Mouse (Mus musculus): ENCODE data around the gene Hfm1. TPM values are rescaled to one million over a fixed set of nuclear protein-coding genes. Genes with fewer than 3 reads are reported as not detected.

Hfm1 gene
- polyA plus RNA-seq (2014; fragmentation: Nextera tagmentation; extraction: Ambion mirVana) = 3.8 and 4.7 TPM in 2 replicates

DNA sequence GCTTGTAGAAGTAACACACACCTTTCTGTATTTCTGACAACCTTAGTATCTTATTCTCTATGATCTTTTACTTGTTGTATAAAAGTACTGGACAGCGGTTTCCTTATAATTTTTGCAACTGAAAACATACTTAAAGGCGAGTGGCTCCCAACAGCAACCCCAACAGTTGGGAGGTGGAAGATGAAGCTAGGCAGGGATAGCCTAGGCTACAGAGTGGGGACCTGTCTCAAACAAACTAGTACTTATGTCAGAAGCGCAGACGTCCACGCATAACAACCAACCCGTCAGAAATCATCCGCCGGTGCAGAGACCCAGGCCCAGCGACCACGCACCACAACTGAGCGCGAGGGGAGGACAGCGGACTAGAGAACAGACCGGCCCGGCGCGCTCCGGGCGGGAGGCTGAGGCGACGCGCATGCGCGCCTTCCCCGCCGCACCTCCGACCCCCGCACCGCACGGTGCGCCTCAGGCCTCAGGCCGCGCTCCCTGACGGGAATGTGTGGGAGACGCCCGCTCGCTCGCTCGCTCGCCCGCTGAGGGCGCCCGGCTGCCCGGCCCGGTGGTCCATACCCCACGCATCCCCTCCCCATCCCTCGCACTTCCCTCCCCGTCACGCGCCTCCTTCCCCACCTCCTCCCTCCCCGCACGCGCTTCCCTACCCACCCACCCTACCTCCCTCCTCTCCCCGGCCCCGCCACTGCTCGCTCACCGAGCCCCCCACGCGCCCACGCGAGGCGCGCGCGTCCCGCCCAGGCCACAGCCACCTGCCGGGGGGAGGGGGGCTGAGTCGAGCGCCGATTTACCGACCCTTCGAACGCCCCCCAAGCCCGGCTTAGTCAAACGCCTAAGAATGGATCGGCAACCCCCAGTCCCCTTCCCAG, at the start of gene Hfm1:
TSS of gene Hfm1 (minus strand) at position 834 of the 881 bp plus-strand sequence.
- Histone ChIP-seq H3K9me3 (ENCODE audit: control insufficient read depth, low read length) (no peaks in the 10 kb centered on the region), H3K4me1 (ENCODE audit: control insufficient read depth, insufficient read depth, low read length) (no peaks in the 10 kb centered on the region), H3K4me3 (ENCODE audit: low read depth, low read length) (peak within 1 kb of the TSS; percentile 61), H3K36me3 (ENCODE audit: control insufficient read depth, insufficient read depth, low read length) (no peaks in the 10 kb centered on the region), H3K9ac (ENCODE audit: low read length) (peak within 1 kb of the TSS; percentile 82), H3K27ac (ENCODE audit: low read depth, low read length) (peak within 1 kb of the TSS; percentile 70), H3K27me3 (ENCODE audit: control insufficient read depth, insufficient read depth, low read length) (no peaks in the 10 kb centered on the region), H3K4me2 (ENCODE audit: low read depth) (peak within 1 kb of the TSS; percentile 74)
- WGBS = 1% methylated on average over 42 of the region's 76 CpGs
- DNase-seq (ENCODE audit: low spot score) (peak; percentile 86), ATAC-seq (ENCODE audit: insufficient read depth, low FRiP score, low TSS enrichment) (peak; percentile 96)

DNA sequence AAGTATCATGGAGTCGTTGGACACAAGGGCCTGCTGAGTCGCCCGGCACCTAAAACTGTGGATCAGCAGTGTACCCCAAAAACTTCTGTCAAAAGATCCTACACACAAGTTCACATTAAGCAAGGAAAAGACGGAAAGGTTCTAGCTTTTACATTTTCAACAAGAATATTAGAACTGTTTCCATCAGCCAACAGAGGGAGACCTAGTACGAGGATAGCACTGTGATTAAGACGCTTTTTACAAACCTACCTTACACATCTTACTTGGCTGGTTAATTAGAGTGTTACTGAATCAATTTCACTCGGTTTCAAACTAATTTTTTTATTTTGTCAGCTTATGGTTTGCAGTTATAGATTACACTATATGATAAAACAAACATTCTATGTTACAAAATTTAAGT, 47.8 kb upstream of the Hfm1 start:
- Histone ChIP-seq H3K4me3 (ENCODE audit: low read depth, low read length) (no peak overlapping the region), H3K9ac (ENCODE audit: low read length) (no peak overlapping the region), H3K4me1 (ENCODE audit: control insufficient read depth, insufficient read depth, low read length) (no peaks in the 10 kb centered on the region), H3K4me2 (ENCODE audit: low read depth) (no peak overlapping the region), H3K27ac (ENCODE audit: low read depth, low read length) (no peak overlapping the region), H3K36me3 (ENCODE audit: control insufficient read depth, insufficient read depth, low read length) (peaks cover 13% of the 10 kb centered on the region), H3K9me3 (ENCODE audit: control insufficient read depth, low read length) (no peaks in the 10 kb centered on the region), H3K27me3 (ENCODE audit: control insufficient read depth, insufficient read depth, low read length) (no peaks in the 10 kb centered on the region)
- no peak for ATAC-seq (ENCODE audit: insufficient read depth, low FRiP score, low TSS enrichment)
- DNase-seq (ENCODE audit: low spot score) = no peak
- WGBS = 90% methylated on average over 7 of the region's 7 CpGs

DNA sequence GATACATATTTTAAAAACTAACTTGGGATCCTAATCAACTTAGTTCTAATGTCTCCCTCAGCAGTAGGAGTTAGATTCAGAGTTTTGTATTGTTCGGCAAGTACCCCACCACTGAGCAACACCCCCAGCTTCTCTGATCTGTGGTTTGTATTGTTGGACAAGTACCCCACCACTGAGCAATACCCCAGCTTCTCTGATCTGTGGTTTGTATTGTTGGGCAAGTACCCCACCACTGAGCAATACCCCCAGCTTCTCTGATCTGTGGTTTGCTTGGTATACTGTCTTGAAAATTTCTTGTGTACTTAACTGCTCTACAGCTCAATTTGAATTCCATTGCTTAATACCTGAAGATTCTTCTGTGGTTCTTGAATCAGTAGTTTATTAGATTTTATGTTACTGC, 41.5 kb upstream of the Hfm1 start:
- Histone ChIP-seq H3K4me2 (ENCODE audit: low read depth) (no peak overlapping the region), H3K9me3 (ENCODE audit: control insufficient read depth, low read length) (no peaks in the 10 kb centered on the region), H3K9ac (ENCODE audit: low read length) (no peak overlapping the region), H3K27ac (ENCODE audit: low read depth, low read length) (no peak overlapping the region), H3K36me3 (ENCODE audit: control insufficient read depth, insufficient read depth, low read length) (no peaks in the 10 kb centered on the region; the same call in 1 of the 2 replicates), H3K27me3 (ENCODE audit: control insufficient read depth, insufficient read depth, low read length) (no peaks in the 10 kb centered on the region), H3K4me1 (ENCODE audit: control insufficient read depth, insufficient read depth, low read length) (peaks cover 4% of the 10 kb centered on the region), H3K4me3 (ENCODE audit: low read depth, low read length) (no peak overlapping the region)
- ATAC-seq (ENCODE audit: insufficient read depth, low FRiP score, low TSS enrichment) = no peak
- WGBS = 77% methylated on average over 1 of the region's 1 CpGs
- no peak for DNase-seq (ENCODE audit: low spot score)

DNA sequence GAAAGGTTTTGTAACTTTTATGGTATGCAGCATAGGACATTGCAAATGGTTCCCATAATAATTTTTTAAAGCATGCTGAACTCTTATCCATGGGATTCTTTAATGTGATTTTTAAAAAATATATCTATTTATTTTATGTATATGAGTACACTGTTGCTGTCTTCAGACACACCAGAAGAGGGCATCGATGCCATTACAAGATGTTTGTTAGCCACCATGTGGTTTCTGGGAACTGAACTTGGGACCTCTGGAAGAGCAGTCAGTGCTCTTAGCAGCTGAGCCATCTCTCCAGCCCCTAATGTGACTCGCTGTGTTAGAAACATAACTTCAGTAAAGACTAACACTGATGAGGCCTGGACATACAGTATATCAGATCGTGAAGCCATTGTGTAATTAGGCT, 40.3 kb upstream of the Hfm1 start:
- 97% methylated on average over 3 of the region's 3 CpGs for WGBS

DNA sequence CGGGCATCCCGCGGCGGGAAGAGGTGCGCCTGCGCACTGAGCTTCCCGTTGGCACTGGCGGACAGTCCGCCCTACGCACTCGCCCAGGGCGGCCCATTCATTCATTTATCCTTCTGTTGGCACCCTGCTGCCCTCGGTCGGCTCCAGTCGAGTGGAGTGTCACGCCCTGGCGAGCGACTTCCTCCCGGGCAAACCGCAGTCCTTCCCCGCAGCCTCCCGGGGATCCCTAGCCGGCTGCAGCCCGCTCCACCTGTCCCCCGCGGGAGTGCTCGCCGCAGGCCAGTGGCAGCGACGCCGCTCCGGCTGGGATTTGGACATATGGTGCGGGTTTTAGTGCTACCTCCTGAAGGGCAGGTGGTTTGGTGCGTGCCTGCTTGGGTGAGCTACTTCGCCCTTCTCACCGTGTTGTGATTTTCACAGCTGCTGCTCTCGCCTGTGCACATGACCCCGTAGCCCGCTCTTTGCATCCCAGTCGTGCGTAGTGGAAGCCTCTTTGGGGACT, 38.4 kb upstream of the Hfm1 start:
- H3K4me1 ChIP-seq (ENCODE audit: control insufficient read depth, insufficient read depth, low read length) = peaks cover 4% of the 10 kb centered on the region
- peak overlapping the region; percentile 63 for H3K27ac ChIP-seq (ENCODE audit: low read depth, low read length)
- no peaks in the 10 kb centered on the region for H3K9me3 ChIP-seq (ENCODE audit: control insufficient read depth, low read length)
- no peaks in the 10 kb centered on the region; the same call in 1 of the 2 replicates for H3K36me3 ChIP-seq (ENCODE audit: control insufficient read depth, insufficient read depth, low read length)
- peak overlapping the region; percentile 70 for H3K4me2 ChIP-seq (ENCODE audit: low read depth)
- H3K9ac ChIP-seq (ENCODE audit: low read length) = peak overlapping the region; percentile 82
- no peak for DNase-seq (ENCODE audit: low spot score)
- peak overlapping the region; percentile 83 for H3K4me3 ChIP-seq (ENCODE audit: low read depth, low read length)
- no peaks in the 10 kb centered on the region for H3K27me3 ChIP-seq (ENCODE audit: control insufficient read depth, insufficient read depth, low read length)
- under 1% methylated on average over 41 of the region's 41 CpGs for WGBS
- ATAC-seq (ENCODE audit: insufficient read depth, low FRiP score, low TSS enrichment) = peak; percentile 87

More for the DNA sequence above, 40.3 kb upstream of the Hfm1 start:
- no peak for DNase-seq (ENCODE audit: low spot score)
- H3K9ac ChIP-seq (ENCODE audit: low read length) = no peak overlapping the region
- peaks cover 4% of the 10 kb centered on the region for H3K4me1 ChIP-seq (ENCODE audit: control insufficient read depth, insufficient read depth, low read length)
- H3K4me2 ChIP-seq (ENCODE audit: low read depth) = no peak overlapping the region
- no peaks in the 10 kb centered on the region for H3K9me3 ChIP-seq (ENCODE audit: control insufficient read depth, low read length)
- ATAC-seq (ENCODE audit: insufficient read depth, low FRiP score, low TSS enrichment) = no peak
- no peak overlapping the region for H3K4me3 ChIP-seq (ENCODE audit: low read depth, low read length)
- H3K27ac ChIP-seq (ENCODE audit: low read depth, low read length) = no peak overlapping the region
- no peaks in the 10 kb centered on the region for H3K27me3 ChIP-seq (ENCODE audit: control insufficient read depth, insufficient read depth, low read length)
- H3K36me3 ChIP-seq (ENCODE audit: control insufficient read depth, insufficient read depth, low read length) = no peaks in the 10 kb centered on the region; the same call in 1 of the 2 replicates

DNA sequence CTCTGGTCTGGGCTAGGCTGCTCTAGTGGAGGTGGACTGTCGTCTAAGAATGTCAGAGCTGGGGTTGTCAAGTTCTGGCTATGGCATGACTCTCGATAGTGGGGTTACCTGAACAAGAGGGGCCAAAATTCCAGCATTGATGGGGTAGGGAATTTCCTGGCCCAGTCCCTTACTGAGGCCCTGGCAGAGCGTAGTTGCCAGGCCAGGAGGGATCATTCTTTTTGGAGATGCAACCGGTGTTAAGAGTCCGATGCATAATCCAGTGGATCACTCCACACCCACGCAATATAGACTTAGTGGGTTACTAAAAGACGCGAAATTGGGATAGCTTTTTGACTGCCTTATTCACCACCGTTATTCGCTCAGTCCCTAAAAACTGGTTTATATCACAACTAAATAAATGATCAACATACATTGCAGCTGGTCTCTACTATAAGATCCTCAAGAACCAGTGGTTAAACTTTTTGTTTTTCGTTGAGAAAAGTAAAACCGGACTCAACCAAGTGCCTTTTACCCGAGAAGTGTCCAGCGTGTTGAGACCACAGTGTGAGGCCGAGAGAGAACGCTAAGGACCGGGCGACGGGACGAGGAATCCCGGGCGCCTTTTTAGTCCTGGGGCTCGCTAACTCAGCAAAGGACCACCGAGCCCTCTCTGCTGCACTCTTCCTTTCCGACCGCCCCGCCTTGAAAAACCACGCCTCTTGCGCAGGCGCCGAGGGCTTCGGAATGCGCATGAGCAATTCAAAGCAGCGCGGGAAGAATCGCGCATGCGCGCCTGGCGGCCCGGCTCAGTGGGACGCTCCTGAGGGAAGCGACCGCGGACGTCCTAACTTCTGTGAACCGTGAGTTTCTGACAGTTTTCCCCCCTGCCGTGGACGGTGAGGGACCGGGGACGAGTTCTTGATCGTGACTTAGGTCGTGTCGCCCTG, 37.7 kb upstream of the Hfm1 start, which contains the start of gene Cdc7:
TSS of gene Cdc7 (plus strand) at position 739 of the 929 bp plus-strand sequence.
- Histone ChIP-seq H3K4me2 (ENCODE audit: low read depth) (peak within 1 kb of the TSS; percentile 70), H3K4me3 (ENCODE audit: low read depth, low read length) (peak within 1 kb of the TSS; percentile 83), H3K4me1 (ENCODE audit: control insufficient read depth, insufficient read depth, low read length) (peaks cover 4% of the 10 kb centered on the region), H3K27ac (ENCODE audit: low read depth, low read length) (peak within 1 kb of the TSS; percentile 63), H3K27me3 (ENCODE audit: control insufficient read depth, insufficient read depth, low read length) (no peaks in the 10 kb centered on the region), H3K9me3 (ENCODE audit: control insufficient read depth, low read length) (no peaks in the 10 kb centered on the region), H3K36me3 (ENCODE audit: control insufficient read depth, insufficient read depth, low read length) (no peaks in the 10 kb centered on the region; the same call in 1 of the 2 replicates), H3K9ac (ENCODE audit: low read length) (peak within 1 kb of the TSS; percentile 82)
- ATAC-seq (ENCODE audit: insufficient read depth, low FRiP score, low TSS enrichment) (peak; percentile 92), DNase-seq (ENCODE audit: low spot score) (peak; percentile 97)
- 7% methylated on average over 53 of the region's 54 CpGs for WGBS

DNA sequence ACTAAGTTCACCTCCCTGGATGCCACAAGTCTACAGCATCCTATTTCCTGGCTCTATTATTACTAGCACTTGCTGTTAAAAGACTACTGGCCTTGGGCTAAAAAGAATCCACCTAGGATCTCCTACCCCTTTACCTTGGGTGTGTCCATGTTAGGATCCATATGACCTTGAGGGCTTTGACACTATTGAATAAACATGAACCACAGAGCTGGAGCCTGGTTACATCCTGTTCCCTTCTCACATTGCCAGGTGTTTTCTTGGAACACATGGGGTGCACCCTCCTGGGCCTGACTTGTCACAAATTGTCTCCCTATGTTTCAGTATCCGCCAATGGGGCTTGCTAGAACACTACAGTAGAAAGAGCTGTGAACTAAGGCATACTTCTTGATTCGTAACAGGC, 34.3 kb upstream of the Hfm1 start:
- 79% methylated on average over 2 of the region's 2 CpGs for WGBS
- Histone ChIP-seq H3K9me3 (ENCODE audit: control insufficient read depth, low read length) (no peaks in the 10 kb centered on the region), H3K36me3 (ENCODE audit: control insufficient read depth, insufficient read depth, low read length) (no peaks in the 10 kb centered on the region), H3K9ac (ENCODE audit: low read length) (no peak overlapping the region), H3K4me3 (ENCODE audit: low read depth, low read length) (no peak overlapping the region), H3K27me3 (ENCODE audit: control insufficient read depth, insufficient read depth, low read length) (no peaks in the 10 kb centered on the region), H3K4me1 (ENCODE audit: control insufficient read depth, insufficient read depth, low read length) (peaks cover 4% of the 10 kb centered on the region), H3K27ac (ENCODE audit: low read depth, low read length) (no peak overlapping the region), H3K4me2 (ENCODE audit: low read depth) (no peak overlapping the region)
- ATAC-seq (ENCODE audit: insufficient read depth, low FRiP score, low TSS enrichment) = no peak
- DNase-seq (ENCODE audit: low spot score) = no peak

DNA sequence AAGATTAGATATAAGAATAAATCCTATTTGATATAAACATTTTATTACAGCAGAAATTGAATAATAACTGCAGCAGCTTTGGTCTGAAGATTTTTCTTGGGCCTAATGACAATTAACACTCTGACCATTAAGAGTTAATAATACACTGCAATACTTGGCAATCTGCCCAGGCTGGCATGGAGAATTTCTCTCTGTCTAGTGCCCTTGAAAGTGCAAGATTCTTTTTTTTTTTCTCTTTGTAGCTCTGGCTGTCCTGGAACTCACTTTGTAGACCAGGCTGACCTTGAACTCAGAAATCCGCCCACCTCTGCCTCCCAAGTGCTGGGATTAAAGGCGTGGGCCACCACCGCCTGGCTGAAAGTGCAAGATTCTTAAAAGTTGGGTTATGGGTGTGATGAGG, 32.9 kb upstream of the Hfm1 start:
- no peak overlapping the region for H3K9ac ChIP-seq (ENCODE audit: low read length)

More for the DNA sequence above, 32.9 kb upstream of the Hfm1 start:
- no peaks in the 10 kb centered on the region for H3K36me3 ChIP-seq (ENCODE audit: control insufficient read depth, insufficient read depth, low read length)
- H3K4me1 ChIP-seq (ENCODE audit: control insufficient read depth, insufficient read depth, low read length) = 0 out of 2 replicates have a peak, but pooled peaks cover 4% of the 10 kb centered on the region
- H3K27ac ChIP-seq (ENCODE audit: low read depth, low read length) = no peak overlapping the region
- DNase-seq (ENCODE audit: low spot score) = no peak
- H3K4me3 ChIP-seq (ENCODE audit: low read depth, low read length) = no peak overlapping the region
- no peaks in the 10 kb centered on the region for H3K27me3 ChIP-seq (ENCODE audit: control insufficient read depth, insufficient read depth, low read length)
- WGBS = 89% methylated on average over 3 of the region's 3 CpGs
- H3K9me3 ChIP-seq (ENCODE audit: control insufficient read depth, low read length) = no peaks in the 10 kb centered on the region
- no peak for ATAC-seq (ENCODE audit: insufficient read depth, low FRiP score, low TSS enrichment)
- no peak overlapping the region for H3K4me2 ChIP-seq (ENCODE audit: low read depth)
